Mouse (Mus musculus) midbrain, embryonic 11.5 days (tissue): ENCODE results near the gene Acadvl. TPM values are rescaled to one million over a fixed set of nuclear protein-coding genes. Genes with fewer than 3 reads are reported as not detected.

Source experiments
- ATAC-seq: fragments of 200-750 bp; cut with Nextera tagmentation; 2 replicates; pipeline ENCODE4 v1.8.0; 2017; ENCODE audit warnings: moderate TSS enrichment, moderate library complexity; ENCODE audit not compliant: low FRiP score
- DNase-seq: peaks from one replicate; pipeline ENCODE4 v3.0.0; 2015; ENCODE audit warnings: low spot score; ENCODE audit errors: missing footprints
- H3K27ac ChIP-seq: fragments of 300-500 bp; sonication (generic); 2 replicates; pipeline ENCODE4 v1.5.1; 2014; ENCODE audit warnings: low read depth, low read length
- H3K27me3 ChIP-seq: fragments of 300-500 bp; sonication (generic); 2 replicates; pipeline ENCODE4 v1.6.1; 2014; ENCODE audit warnings: mild to moderate bottlenecking, low read length, moderate library complexity, mixed read lengths; ENCODE audit not compliant: control insufficient read depth, insufficient read depth
- H3K36me3 ChIP-seq: fragments of 300-500 bp; sonication (generic); 2 replicates; pipeline ENCODE4 v1.6.1; 2014; ENCODE audit warnings: mild to moderate bottlenecking, low read length, moderate library complexity, mixed read lengths; ENCODE audit not compliant: control insufficient read depth, insufficient read depth
- H3K4me1 ChIP-seq: fragments of 300-500 bp; sonication (generic); 2 replicates; pipeline ENCODE4 v1.6.1; 2014; ENCODE audit warnings: low read length; ENCODE audit not compliant: control insufficient read depth, insufficient read depth
- H3K4me2 ChIP-seq: fragments of 300-500 bp; sonication (generic); 2 replicates; pipeline ENCODE4 v1.6.1; 2014; ENCODE audit warnings: mild to moderate bottlenecking, moderate library complexity
- H3K4me3 ChIP-seq: fragments of 300-500 bp; sonication (generic); 2 replicates; pipeline ENCODE4 v1.5.1; 2014; ENCODE audit warnings: low read depth, low read length
- H3K9ac ChIP-seq: fragments of 300-500 bp; sonication (generic); 2 replicates; pipeline ENCODE4 v1.6.1; 2014; ENCODE audit warnings: low read length
- H3K9me3 ChIP-seq: fragments of 300-500 bp; sonication (generic); 2 replicates; pipeline ENCODE4 v1.6.1; 2016; ENCODE audit warnings: low read length; ENCODE audit not compliant: control insufficient read depth
- WGBS: fragments of 180-500 bp; shearing (Covaris S2); extraction: QIAGEN DNeasy Blood & Tissue Kit; methylation state at CpG from one replicate; pipeline ENCODE4 v1.1.7; 2014; 5-methylcytosine and 5-hydroxymethylcytosine counted together
- polyA plus RNA-seq: library from polyadenylated mRNA; unstranded; fragments of >200 nt; fragmentation: Nextera tagmentation; extraction: Ambion mirVana; gene quantifications from 2 replicates; pipeline ENCODE4 v1.2.1, GENCODE M21; 2014

The Acadvl gene
- polyA plus RNA-seq, 1 experiment from 2014 or later = 47.8 TPM

- H3K9me3 ChIP-seq = no peaks in the 10 kb centered on the region
- WGBS = 90% methylated on average over 10 of the region's 10 CpGs
- H3K36me3 ChIP-seq = peaks cover 9% of the 10 kb centered on the region
- ATAC-seq (no peak), DNase-seq (no peak)
- H3K4me3 ChIP-seq = peak overlapping the region; percentile 64
- peak overlapping the region; percentile 83; the same call in 1 of the 2 replicates for H3K9ac ChIP-seq
- H3K4me1 ChIP-seq = peaks cover 8% of the 10 kb centered on the region
- H3K4me2 ChIP-seq = peak overlapping the region; percentile 78
- no peak overlapping the region for H3K27ac ChIP-seq
- no peaks in the 10 kb centered on the region for H3K27me3 ChIP-seq
Observed at GRCm38 (mm10) chr11:69992396-69992795, 22.8 kb downstream of the Acadvl start.

GRCm38 (mm10) chr11:69991711-69992110 lies 23.5 kb downstream of the Acadvl start:
- H3K9ac ChIP-seq = peak overlapping the region; percentile 83
- no peak for DNase-seq
- ATAC-seq = peak; percentile 10; the same call in 1 of the 2 replicates
- peaks cover 9% of the 10 kb centered on the region for H3K36me3 ChIP-seq
- H3K27ac ChIP-seq = peak overlapping the region; percentile 89
- no peaks in the 10 kb centered on the region for H3K9me3 ChIP-seq
- H3K27me3 ChIP-seq = no peaks in the 10 kb centered on the region
- H3K4me2 ChIP-seq = peak overlapping the region; percentile 78
- WGBS = under 1% methylated on average over 15 of the region's 15 CpGs
- H3K4me1 ChIP-seq = peaks cover 8% of the 10 kb centered on the region
- H3K4me3 ChIP-seq = peak overlapping the region; percentile 64

- Histone ChIP-seq H3K4me2 (peak within 1 kb of the TSS; percentile 78), H3K4me1 (peaks cover 8% of the 10 kb centered on the region), H3K27me3 (no peaks in the 10 kb centered on the region), H3K36me3 (peaks cover 9% of the 10 kb centered on the region), H3K4me3 (peak within 1 kb of the TSS; percentile 64), H3K27ac (peak within 1 kb of the TSS; percentile 89), H3K9ac (peak within 1 kb of the TSS; percentile 83), H3K9me3 (no peaks in the 10 kb centered on the region)
- WGBS = under 1% methylated on average over 40 of the region's 40 CpGs
- DNase-seq = peak; percentile 99
- peak; percentile 68 for ATAC-seq
Observed at GRCm38 (mm10) chr11:69990850-69991691, 24.1 kb downstream of the Acadvl start, which contains the start of gene Gabarap. Gene Gabarap, plus strand, starts transcription at chr11:69991143.

- Histone ChIP-seq H3K9me3 (no peaks in the 10 kb centered on the region), H3K4me3 (no peak overlapping the region), H3K27ac (no peak overlapping the region), H3K4me2 (no peak overlapping the region), H3K9ac (no peak overlapping the region), H3K27me3 (no peaks in the 10 kb centered on the region), H3K4me1 (peaks cover 8% of the 10 kb centered on the region), H3K36me3 (peaks cover 14% of the 10 kb centered on the region)
- 92% methylated on average over 8 of the region's 8 CpGs for WGBS
- DNase-seq = no peak
- no peak for ATAC-seq
Observed at GRCm38 (mm10) chr11:69989949-69990348, 25.3 kb downstream of the Acadvl start.

- H3K27ac ChIP-seq = no peak overlapping the region
- 91% methylated on average over 8 of the region's 8 CpGs for WGBS
- peaks cover 18% of the 10 kb centered on the region for H3K36me3 ChIP-seq
- H3K4me3 ChIP-seq = no peak overlapping the region
- DNase-seq = no peak
- H3K27me3 ChIP-seq = no peaks in the 10 kb centered on the region
- no peak for ATAC-seq
- H3K9ac ChIP-seq = no peak overlapping the region
- no peak overlapping the region for H3K4me2 ChIP-seq
- peaks cover 21% of the 10 kb centered on the region for H3K4me1 ChIP-seq
- no peaks in the 10 kb centered on the region for H3K9me3 ChIP-seq
Observed at GRCm38 (mm10) chr11:69984431-69984830, 30.8 kb downstream of the Acadvl start.

GRCm38 (mm10) chr11:69983377-69983776 lies 31.8 kb downstream of the Acadvl start:
- peak overlapping the region; percentile 14; the same call in 1 of the 2 replicates for H3K9ac ChIP-seq
- H3K27me3 ChIP-seq = no peaks in the 10 kb centered on the region
- DNase-seq (no peak), ATAC-seq (no peak)
- peaks cover 24% of the 10 kb centered on the region for H3K4me1 ChIP-seq
- WGBS = 85% methylated on average over 4 of the region's 4 CpGs
- H3K36me3 ChIP-seq = peaks cover 10% of the 10 kb centered on the region; the same call in 1 of the 2 replicates
- peak overlapping the region; percentile 81; the same call in 1 of the 2 replicates for H3K4me2 ChIP-seq
- H3K4me3 ChIP-seq = no peak overlapping the region
- no peak overlapping the region for H3K27ac ChIP-seq
- H3K9me3 ChIP-seq = no peaks in the 10 kb centered on the region

- H3K4me3 ChIP-seq = peak overlapping the region; percentile 12
- 40% methylated on average over 5 of the region's 5 CpGs for WGBS
- peak overlapping the region; percentile 81 for H3K4me2 ChIP-seq
- no peaks in the 10 kb centered on the region for H3K27me3 ChIP-seq
- H3K9ac ChIP-seq = peak overlapping the region; percentile 50
- no peak for DNase-seq
- H3K4me1 ChIP-seq = peaks cover 24% of the 10 kb centered on the region
- H3K27ac ChIP-seq = no peak overlapping the region
- no peak for ATAC-seq
- H3K9me3 ChIP-seq = no peaks in the 10 kb centered on the region
- H3K36me3 ChIP-seq = peaks cover 10% of the 10 kb centered on the region; the same call in 1 of the 2 replicates
Observed at GRCm38 (mm10) chr11:69982877-69983276, 32.3 kb downstream of the Acadvl start.

GRCm38 (mm10) chr11:69982225-69982624 lies 33.0 kb downstream of the Acadvl start, which contains the start of gene Elp5:
Gene Elp5, minus strand, starts transcription at chr11:69982517.
- ATAC-seq (no peak), DNase-seq (no peak)
- peak within 1 kb of the TSS; percentile 99 for H3K4me3 ChIP-seq
- peak within 1 kb of the TSS; percentile 97 for H3K27ac ChIP-seq
- no peaks in the 10 kb centered on the region for H3K9me3 ChIP-seq
- 65% methylated on average over 8 of the region's 8 CpGs for WGBS
- H3K36me3 ChIP-seq = peaks cover 10% of the 10 kb centered on the region
- peak within 1 kb of the TSS; percentile 81 for H3K4me2 ChIP-seq
- H3K4me1 ChIP-seq = peaks cover 24% of the 10 kb centered on the region
- H3K9ac ChIP-seq = peak within 1 kb of the TSS; percentile 99
- H3K27me3 ChIP-seq = no peaks in the 10 kb centered on the region

GRCm38 (mm10) chr11:69981141-69981762 lies 34.0 kb downstream of the Acadvl start, which contains the start of gene Ctdnep1:
Gene Ctdnep1, plus strand, starts transcription at chr11:69981156.
- no peaks in the 10 kb centered on the region for H3K9me3 ChIP-seq
- WGBS = under 1% methylated on average over 41 of the region's 43 CpGs
- peak within 1 kb of the TSS; percentile 97 for H3K27ac ChIP-seq
- H3K9ac ChIP-seq = peak within 1 kb of the TSS; percentile 99
- no peaks in the 10 kb centered on the region for H3K27me3 ChIP-seq
- peaks cover 24% of the 10 kb centered on the region for H3K4me1 ChIP-seq
- H3K36me3 ChIP-seq = peaks cover 10% of the 10 kb centered on the region
- H3K4me2 ChIP-seq = peak within 1 kb of the TSS; percentile 81
- peak within 1 kb of the TSS; percentile 99 for H3K4me3 ChIP-seq
- peak; percentile 72 for ATAC-seq
- DNase-seq = no peak
